Mouse (Mus musculus): ENCODE data around the gene Sdk1. TPM values are rescaled to one million over a fixed set of nuclear protein-coding genes. Genes with fewer than 3 reads are reported as not detected.

The Sdk1 gene
- not detected for total RNA-seq (2023)

DNA sequence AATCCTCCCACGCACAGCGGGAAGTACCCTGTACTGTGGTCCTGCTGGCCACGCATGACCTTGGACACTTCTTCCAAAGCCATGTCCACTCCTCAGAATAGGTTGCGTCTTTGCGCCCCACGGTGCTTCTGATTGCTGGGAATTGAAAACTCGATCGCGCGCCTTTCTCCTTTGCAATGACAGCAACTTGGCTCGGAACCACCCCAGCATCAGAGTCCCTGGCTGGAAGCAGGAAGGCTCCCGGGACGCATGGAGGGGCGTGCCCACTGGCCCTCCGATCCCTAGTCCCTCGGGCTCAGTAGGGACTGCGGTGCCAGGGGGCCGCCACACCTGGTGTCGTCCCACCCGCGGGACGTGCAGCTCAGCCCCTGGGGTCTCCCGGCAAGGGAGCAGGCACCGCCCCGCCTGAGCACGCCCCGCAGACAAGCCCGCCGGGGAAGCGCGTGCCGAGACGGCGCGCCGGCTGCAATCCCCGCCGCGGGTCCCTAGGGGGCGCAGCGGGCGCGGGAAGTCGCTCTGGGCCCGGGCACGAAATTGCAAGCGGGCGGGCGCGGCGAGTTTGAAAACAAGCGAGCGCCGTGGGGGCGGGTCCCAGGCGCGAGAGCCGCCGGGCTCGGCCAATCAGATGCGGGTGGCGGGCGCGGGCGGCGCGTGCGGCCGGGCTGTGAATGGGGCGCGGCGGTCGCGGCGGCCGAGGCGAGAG is at the start of gene Sdk1:
TSS of gene Sdk1 (plus strand) at position 650 of the 703 bp plus-strand sequence.

Other genes starting within 250 kb of the Sdk1 start
- 100 to 1,000 TPM; 165 to 172 TPM for gene Card11, start 240.9 kb upstream of the Sdk1 start, total RNA-seq (2023)